Mouse (Mus musculus) kidney, adult 2 months (tissue): Measurements from ENCODE around the gene Ripk3.

ENCODE experiments used
- CTCF ChIP-seq: fragments of 200-500 bp; conservative IDR thresholded peaks from 2 replicates; pipeline ENCODE4 v1.5.1; 2011; ENCODE audit warnings: low read depth, mild to moderate bottlenecking, control low read depth, low read length, moderate library complexity, mixed read lengths; ENCODE audit not compliant: insufficient read depth, insufficient read length
- POLR2A ChIP-seq: fragments of 200-500 bp; IDR thresholded peaks from one replicate; pipeline ENCODE4 v1.6.1; 2011; ENCODE audit warnings: low read depth, low read length, control low read depth

DNA sequence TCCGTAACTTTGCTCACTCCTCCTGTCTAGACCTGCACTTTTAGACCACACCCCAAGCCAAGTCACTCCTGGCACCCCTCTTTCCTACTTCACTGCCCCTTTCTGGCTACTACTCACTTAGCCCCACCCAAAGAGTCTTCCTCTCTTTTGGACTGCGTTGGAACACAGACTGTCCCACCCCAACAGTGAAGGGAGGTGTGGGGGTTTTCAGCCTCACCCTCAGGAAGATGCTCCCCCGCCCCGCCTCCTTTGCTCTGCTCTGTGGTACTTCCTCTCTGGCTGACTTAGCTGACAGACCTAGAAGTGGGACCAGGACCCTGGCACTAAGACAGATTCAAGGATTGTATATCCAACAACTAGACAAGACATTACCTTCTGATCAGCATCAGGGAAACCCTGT, 23.0 kb downstream of the Ripk3 start, which contains the start of gene Ltb4r1:
- TF ChIP-seq CTCF (no peak), POLR2A (no peak)
